Mouse (Mus musculus) CH12.LX (cell line): ENCODE data around the gene Adamts16.

Experiments
- CTCF ChIP-seq, 2 experiments: IDR thresholded peaks in 1 of 2; conservative IDR thresholded peaks in 1 of 2; 2 replicates each; pipeline ENCODE4 v1.5.1; 2011 to 2012; ENCODE audit warnings: low read depth in 2 of 2, low read length in 2 of 2, improper control_type of control experiment in 1 of 2, inconsistent platforms in 1 of 2, mild to moderate bottlenecking in 1 of 2, moderate library complexity in 1 of 2
- EP300 ChIP-seq: IDR thresholded peaks from 2 replicates; pipeline ENCODE4 v1.6.1; 2011; ENCODE audit warnings: low read length, improper control_type of control experiment
- MAX ChIP-seq: IDR thresholded peaks from 2 replicates; pipeline ENCODE4 v1.6.1; 2011; ENCODE audit warnings: low read length, improper control_type of control experiment
- NELFE ChIP-seq: IDR thresholded peaks from 2 replicates; pipeline ENCODE4 v1.6.1; 2011; ENCODE audit warnings: low read depth, low read length, improper control_type of control experiment
- PAX5 ChIP-seq: IDR thresholded peaks from 2 replicates; pipeline ENCODE4 v1.6.1; 2012; ENCODE audit warnings: low read length, inconsistent platforms, mixed read lengths
- POLR2A ChIP-seq: IDR thresholded peaks from 2 replicates; pipeline ENCODE4 v1.6.1; 2011; ENCODE audit warnings: low read depth, mild to moderate bottlenecking, improper control_type of control experiment, low read length
- RCOR1 ChIP-seq: conservative IDR thresholded peaks from 2 replicates; pipeline ENCODE4 v1.6.1; 2012; ENCODE audit warnings: low read depth, mild to moderate bottlenecking, inconsistent platforms, low read length, improper control_type of control experiment
- TBP ChIP-seq: conservative IDR thresholded peaks from 2 replicates; pipeline ENCODE4 v1.6.1; 2011; ENCODE audit warnings: low read depth, low read length, improper control_type of control experiment
- ZC3H11A ChIP-seq: IDR thresholded peaks from 2 replicates; pipeline ENCODE4 v1.6.1; 2012; ENCODE audit warnings: low read depth, mild to moderate bottlenecking, inconsistent platforms, low read length, improper control_type of control experiment
- ZNF384 ChIP-seq: IDR thresholded peaks from 2 replicates; pipeline ENCODE4 v1.6.1; 2012; ENCODE audit warnings: low read depth, low read length, improper control_type of control experiment, inconsistent platforms

DNA sequence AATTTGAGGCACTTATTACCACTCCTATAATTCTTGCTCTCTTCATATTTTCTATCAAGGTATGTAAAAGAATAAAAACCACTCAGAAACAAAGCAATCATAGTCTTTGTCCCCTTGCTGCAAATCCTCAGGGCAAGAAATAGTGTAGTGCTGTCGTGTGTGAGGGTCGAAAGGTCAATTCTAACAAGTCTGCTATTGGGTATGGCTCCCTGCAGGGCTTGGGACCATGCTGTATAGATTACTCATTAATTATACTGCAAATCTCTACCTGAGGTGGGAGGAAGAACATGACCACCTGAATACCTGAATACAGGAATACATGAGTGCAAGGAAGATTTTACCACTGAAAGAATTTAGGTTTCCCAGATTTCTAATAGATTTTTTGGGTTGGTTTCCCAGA is 72.5 kb downstream of the Adamts16 start:
- TF ChIP-seq TBP = no peak
- TF ChIP-seq ZNF384 = no peak
- no peak for TF ChIP-seq NELFE
- no peak for TF ChIP-seq POLR2A
- no peak for TF ChIP-seq PAX5
- TF ChIP-seq MAX = no peak
- TF ChIP-seq CTCF (conservative IDR thresholded peaks at IDR 0.05 in 1 of 2, IDR thresholded peaks at IDR 0.05 in 1 of 2; ENCODE audit: low read depth in 2 of 2, low read length in 2 of 2) = no peak
- no peak for TF ChIP-seq EP300
- no peak for TF ChIP-seq ZC3H11A
- TF ChIP-seq RCOR1 = no peak
